Mouse (Mus musculus): ENCODE results near the gene Psmg1. TPM values are rescaled to one million over a fixed set of nuclear protein-coding genes. Genes with fewer than 3 reads are reported as not detected.
A peak's percentile ranks its signal among the peaks of the same experiment; 100 is the strongest.

The Psmg1 gene
- polyA plus RNA-seq, 1 experiment from 2014 or later = 98.2 TPM

- Histone ChIP-seq H3K27ac (ENCODE audit: low read depth, low read length) (no peak overlapping the region), H3K36me3 (ENCODE audit: control insufficient read depth, insufficient read depth, low read length) (no peaks in the 10 kb centered on the region), H3K9me3 (ENCODE audit: control insufficient read depth, low read length) (no peaks in the 10 kb centered on the region), H3K4me3 (ENCODE audit: low read depth, low read length) (no peak overlapping the region), H3K4me1 (replicated peaks; ENCODE audit: control insufficient read depth, insufficient read depth, low read length) (no peaks in the 10 kb centered on the region), H3K9ac (ENCODE audit: low read length) (no peak overlapping the region), H3K27me3 (ENCODE audit: control insufficient read depth, insufficient read depth, low read length) (no peaks in the 10 kb centered on the region), H3K4me2 (ENCODE audit: low read depth, low read length, severe bottlenecking) (no peak overlapping the region)
- WGBS = 93% methylated on average over 4 of the region's 4 CpGs
- ATAC-seq (replicated peaks; ENCODE audit: low FRiP score) = no peak
- DNase-seq (ENCODE audit: low spot score) = no peak
Observed at GRCm38 (mm10) chr16:95953159-95953650, 37.6 kb downstream of the Psmg1 start.

DNA sequence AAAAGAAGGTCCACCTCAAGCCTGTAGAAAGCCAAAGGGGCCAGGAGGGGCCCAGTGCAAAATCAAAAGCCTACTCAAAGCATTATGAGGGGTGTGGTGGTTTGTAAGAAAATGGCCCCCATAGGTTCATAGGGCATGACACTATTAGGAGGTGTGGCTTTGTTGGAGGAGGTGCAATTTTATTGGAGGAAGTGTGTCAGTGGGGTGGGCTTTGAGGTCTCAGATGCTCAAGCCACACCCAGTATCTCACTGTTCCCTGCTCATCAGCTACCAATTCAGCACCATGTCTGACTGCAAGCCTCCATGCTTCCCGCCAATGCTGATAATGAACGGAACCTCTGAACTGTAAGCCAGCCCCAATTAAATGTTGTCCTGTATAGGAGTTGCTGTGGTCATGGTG, 39.3 kb downstream of the Psmg1 start:
- no peak for DNase-seq (ENCODE audit: low spot score)
- no peaks in the 10 kb centered on the region for H3K4me1 ChIP-seq (replicated peaks; ENCODE audit: control insufficient read depth, insufficient read depth, low read length)
- WGBS = 94% methylated on average over 2 of the region's 2 CpGs
- no peak overlapping the region for H3K9ac ChIP-seq (ENCODE audit: low read length)
- no peaks in the 10 kb centered on the region for H3K9me3 ChIP-seq (ENCODE audit: control insufficient read depth, low read length)
- no peak overlapping the region for H3K4me2 ChIP-seq (ENCODE audit: low read depth, low read length, severe bottlenecking)
- H3K27ac ChIP-seq (ENCODE audit: low read depth, low read length) = no peak overlapping the region
- H3K27me3 ChIP-seq (ENCODE audit: control insufficient read depth, insufficient read depth, low read length) = no peaks in the 10 kb centered on the region
- no peak overlapping the region for H3K4me3 ChIP-seq (ENCODE audit: low read depth, low read length)
- no peaks in the 10 kb centered on the region for H3K36me3 ChIP-seq (ENCODE audit: control insufficient read depth, insufficient read depth, low read length)
- no peak for ATAC-seq (replicated peaks; ENCODE audit: low FRiP score)

DNA sequence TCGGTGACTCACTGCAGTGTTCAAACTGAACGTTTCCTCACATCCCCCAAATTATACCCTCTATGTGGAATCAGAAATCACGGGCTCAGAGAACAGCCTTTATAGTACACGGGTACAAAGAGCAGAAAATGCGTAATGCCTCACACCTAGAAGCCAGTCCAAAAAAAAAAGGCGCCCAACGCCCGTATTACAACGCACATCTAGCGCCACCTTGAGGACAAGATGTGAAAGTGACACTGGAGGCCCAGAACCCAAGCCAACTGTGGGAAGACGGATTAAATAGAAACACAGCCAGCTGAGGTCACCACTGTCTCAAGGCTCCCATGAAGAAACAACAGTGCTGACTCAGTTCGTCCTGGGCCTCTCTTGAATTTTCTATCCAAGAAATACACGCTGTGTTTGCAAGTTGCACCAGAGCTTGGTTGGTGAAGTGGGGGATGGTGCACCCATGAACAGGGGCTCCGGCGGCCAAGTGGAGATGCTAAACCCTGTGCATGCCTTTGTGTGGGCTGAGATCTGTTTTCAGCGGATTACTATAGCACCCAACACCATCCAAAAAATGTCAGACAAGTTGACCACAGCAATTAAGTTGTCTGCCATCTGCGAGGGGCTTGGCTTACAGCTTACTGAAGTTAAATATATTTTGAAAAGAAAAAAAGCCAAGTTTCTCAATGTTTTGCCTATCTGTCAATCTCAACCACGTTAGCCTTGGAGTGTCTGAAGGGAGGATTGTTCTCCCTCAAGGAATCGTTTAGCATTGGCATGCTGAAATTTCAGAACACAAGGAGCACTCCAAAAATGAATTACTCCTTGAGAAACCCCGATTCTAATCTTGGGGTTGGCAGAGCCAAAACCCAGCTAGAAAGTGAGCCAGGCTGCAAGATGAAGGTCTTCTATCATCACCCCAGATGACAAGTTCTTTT, 45.1 kb downstream of the Psmg1 start:
- no peaks in the 10 kb centered on the region for H3K9me3 ChIP-seq (ENCODE audit: control insufficient read depth, low read length)
- H3K27me3 ChIP-seq (ENCODE audit: control insufficient read depth, insufficient read depth, low read length) = no peaks in the 10 kb centered on the region
- peak; percentile 78 for DNase-seq (ENCODE audit: low spot score)
- H3K4me1 ChIP-seq (replicated peaks; ENCODE audit: control insufficient read depth, insufficient read depth, low read length) = no peaks in the 10 kb centered on the region
- H3K36me3 ChIP-seq (ENCODE audit: control insufficient read depth, insufficient read depth, low read length) = no peaks in the 10 kb centered on the region
- no peak for ATAC-seq (replicated peaks; ENCODE audit: low FRiP score)
- H3K4me2 ChIP-seq (ENCODE audit: low read depth, low read length, severe bottlenecking) = no peak overlapping the region
- no peak overlapping the region for H3K27ac ChIP-seq (ENCODE audit: low read depth, low read length)
- 30% methylated on average over 20 of the region's 20 CpGs for WGBS
- H3K9ac ChIP-seq (ENCODE audit: low read length) = no peak overlapping the region
- no peak overlapping the region for H3K4me3 ChIP-seq (ENCODE audit: low read depth, low read length)

GRCm38 (mm10) chr16:95943186-95943585, 47.6 kb downstream of the Psmg1 start:
- WGBS = 80% methylated on average over 6 of the region's 6 CpGs
- DNase-seq (ENCODE audit: low spot score) (no peak), ATAC-seq (replicated peaks; ENCODE audit: low FRiP score) (no peak)
- Histone ChIP-seq H3K36me3 (ENCODE audit: control insufficient read depth, insufficient read depth, low read length) (no peaks in the 10 kb centered on the region), H3K27me3 (ENCODE audit: control insufficient read depth, insufficient read depth, low read length) (no peaks in the 10 kb centered on the region), H3K4me1 (replicated peaks; ENCODE audit: control insufficient read depth, insufficient read depth, low read length) (no peaks in the 10 kb centered on the region), H3K9ac (ENCODE audit: low read length) (no peak overlapping the region), H3K9me3 (ENCODE audit: control insufficient read depth, low read length) (no peaks in the 10 kb centered on the region), H3K4me2 (ENCODE audit: low read depth, low read length, severe bottlenecking) (no peak overlapping the region), H3K4me3 (ENCODE audit: low read depth, low read length) (no peak overlapping the region), H3K27ac (ENCODE audit: low read depth, low read length) (no peak overlapping the region)

- ATAC-seq (replicated peaks; ENCODE audit: low FRiP score) = no peak
- Histone ChIP-seq H3K27ac (ENCODE audit: low read depth, low read length) (no peak overlapping the region), H3K4me3 (ENCODE audit: low read depth, low read length) (no peak overlapping the region), H3K36me3 (ENCODE audit: control insufficient read depth, insufficient read depth, low read length) (no peaks in the 10 kb centered on the region), H3K9ac (ENCODE audit: low read length) (no peak overlapping the region), H3K4me1 (replicated peaks; ENCODE audit: control insufficient read depth, insufficient read depth, low read length) (no peaks in the 10 kb centered on the region), H3K4me2 (ENCODE audit: low read depth, low read length, severe bottlenecking) (no peak overlapping the region), H3K27me3 (ENCODE audit: control insufficient read depth, insufficient read depth, low read length) (no peaks in the 10 kb centered on the region), H3K9me3 (ENCODE audit: control insufficient read depth, low read length) (no peaks in the 10 kb centered on the region; the same call in 1 of the 2 replicates)
- WGBS = 89% methylated on average over 5 of the region's 5 CpGs
- no peak for DNase-seq (ENCODE audit: low spot score)
Observed at GRCm38 (mm10) chr16:95941575-95941974, 49.2 kb downstream of the Psmg1 start.

DNA sequence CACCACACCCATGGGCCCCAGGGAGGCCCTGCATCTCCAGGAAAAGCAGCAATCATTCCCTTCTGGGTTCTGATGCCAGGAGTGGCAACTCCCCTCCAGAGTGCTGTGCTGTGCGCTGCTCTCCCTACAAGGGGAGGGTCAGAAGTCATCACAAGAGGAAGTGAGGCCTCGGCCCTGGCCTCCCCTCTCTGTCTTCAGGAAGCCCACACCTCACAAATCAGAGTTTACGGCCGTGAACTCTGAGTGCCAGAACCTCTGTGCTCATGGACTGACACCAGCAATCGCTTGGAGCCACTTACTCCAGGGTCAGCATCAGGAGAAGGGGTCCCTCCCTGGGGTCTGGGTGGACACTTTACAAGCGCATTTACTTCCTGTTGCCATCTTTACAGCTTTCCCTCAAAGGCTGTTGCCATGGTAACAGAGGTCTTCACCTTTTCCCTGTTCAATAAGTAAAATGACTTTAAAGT, 55.2 kb downstream of the Psmg1 start:
- H3K27me3 ChIP-seq (ENCODE audit: control insufficient read depth, insufficient read depth, low read length) = no peaks in the 10 kb centered on the region
- DNase-seq (ENCODE audit: low spot score) = no peak

GRCm38 (mm10) chr16:95932860-95933259, 57.9 kb downstream of the Psmg1 start:
- no peak overlapping the region for H3K9ac ChIP-seq (ENCODE audit: low read length)
- no peak overlapping the region for H3K27ac ChIP-seq (ENCODE audit: low read depth, low read length)
- H3K9me3 ChIP-seq (ENCODE audit: control insufficient read depth, low read length) = no peaks in the 10 kb centered on the region; the same call in 1 of the 2 replicates
- H3K4me1 ChIP-seq (replicated peaks; ENCODE audit: control insufficient read depth, insufficient read depth, low read length) = no peaks in the 10 kb centered on the region
- no peak overlapping the region for H3K4me2 ChIP-seq (ENCODE audit: low read depth, low read length, severe bottlenecking)
- DNase-seq (ENCODE audit: low spot score) (no peak), ATAC-seq (replicated peaks; ENCODE audit: low FRiP score) (no peak)
- H3K27me3 ChIP-seq (ENCODE audit: control insufficient read depth, insufficient read depth, low read length) = no peaks in the 10 kb centered on the region
- no peak overlapping the region for H3K4me3 ChIP-seq (ENCODE audit: low read depth, low read length)
- WGBS = 82% methylated on average over 6 of the region's 6 CpGs
- H3K36me3 ChIP-seq (ENCODE audit: control insufficient read depth, insufficient read depth, low read length) = no peaks in the 10 kb centered on the region

More for the DNA sequence above, 55.2 kb downstream of the Psmg1 start:
- Histone ChIP-seq H3K4me2 (ENCODE audit: low read depth, low read length, severe bottlenecking) (no peak overlapping the region), H3K4me3 (ENCODE audit: low read depth, low read length) (no peak overlapping the region), H3K4me1 (replicated peaks; ENCODE audit: control insufficient read depth, insufficient read depth, low read length) (no peaks in the 10 kb centered on the region), H3K9me3 (ENCODE audit: control insufficient read depth, low read length) (no peaks in the 10 kb centered on the region; the same call in 1 of the 2 replicates), H3K9ac (ENCODE audit: low read length) (no peak overlapping the region), H3K27ac (ENCODE audit: low read depth, low read length) (no peak overlapping the region), H3K36me3 (ENCODE audit: control insufficient read depth, insufficient read depth, low read length) (no peaks in the 10 kb centered on the region)
- 60% methylated on average over 6 of the region's 6 CpGs for WGBS
- no peak for ATAC-seq (replicated peaks; ENCODE audit: low FRiP score)

- no peak overlapping the region for H3K9ac ChIP-seq (ENCODE audit: low read length)
- H3K27me3 ChIP-seq (ENCODE audit: control insufficient read depth, insufficient read depth, low read length) = no peaks in the 10 kb centered on the region
- H3K9me3 ChIP-seq (ENCODE audit: control insufficient read depth, low read length) = no peaks in the 10 kb centered on the region
- WGBS = 85% methylated on average over 12 of the region's 12 CpGs
- no peak overlapping the region for H3K27ac ChIP-seq (ENCODE audit: low read depth, low read length)
- H3K4me3 ChIP-seq (ENCODE audit: low read depth, low read length) = no peak overlapping the region
- no peaks in the 10 kb centered on the region for H3K4me1 ChIP-seq (replicated peaks; ENCODE audit: control insufficient read depth, insufficient read depth, low read length)
- ATAC-seq (replicated peaks; ENCODE audit: low FRiP score) (no peak), DNase-seq (ENCODE audit: low spot score) (no peak)
- no peak overlapping the region for H3K4me2 ChIP-seq (ENCODE audit: low read depth, low read length, severe bottlenecking)
- H3K36me3 ChIP-seq (ENCODE audit: control insufficient read depth, insufficient read depth, low read length) = no peaks in the 10 kb centered on the region
Observed at GRCm38 (mm10) chr16:95931509-95931908, 59.3 kb downstream of the Psmg1 start.
